Mouse (Mus musculus) heart, postnatal 4 days (tissue): ENCODE data around the gene Rps27rt. TPM values are rescaled to one million over a fixed set of nuclear protein-coding genes. Genes with fewer than 3 reads are reported as not detected.
"Not testable (repeated sequence)": the region's sequence is repeated elsewhere in the genome, so short reads cannot be mapped to it uniquely, and the experiment has no call there.

ENCODE experiments used
- DNase-seq: peaks from one replicate; pipeline ENCODE4 v3.0.0; 2021
- total RNA-seq, 2 experiments: library from RNA; stranded (reverse); gene quantifications; 2 replicates each; pipeline ENCODE4 v1.2.3; 2021

The Rps27rt gene
- total RNA-seq, 2 experiments from 2014 or later: 41.7 to 42.7 TPM

GRCm38 (mm10) chr9:114979969-114980368, 2.6 kb downstream of the Rps27rt start:
- DNase-seq: no peak

- peak; percentile 87 for DNase-seq
Measured at GRCm38 (mm10) chr9:114978281-114979111, 4.0 kb downstream of the Rps27rt start, which contains the start of gene Osbpl10. TSS of gene Osbpl10 (plus strand) at chr9:114978569.

GRCm38 (mm10) chr9:114977461-114978280, 4.9 kb downstream of the Rps27rt start:
- DNase-seq: no peak

- DNase-seq: not testable (repeated sequence)
Measured at GRCm38 (mm10) chr9:114966286-114966685, 16.3 kb downstream of the Rps27rt start.

- no peak for DNase-seq
Measured at GRCm38 (mm10) chr9:114964093-114964492, 18.4 kb downstream of the Rps27rt start.

- DNase-seq: no peak
Measured at GRCm38 (mm10) chr9:114960844-114961243, 21.7 kb downstream of the Rps27rt start.

GRCm38 (mm10) chr9:114960043-114960789, 22.3 kb downstream of the Rps27rt start:
- DNase-seq: peak; percentile 44

GRCm38 (mm10) chr9:114956945-114957344, 25.6 kb downstream of the Rps27rt start:
- peak; percentile 43 for DNase-seq

GRCm38 (mm10) chr9:114955340-114955739, 27.2 kb downstream of the Rps27rt start:
- DNase-seq: no peak

- peak; percentile 23 for DNase-seq
Measured at GRCm38 (mm10) chr9:114952866-114953265, 29.7 kb downstream of the Rps27rt start.

- DNase-seq: peak; percentile 12
Measured at GRCm38 (mm10) chr9:114948395-114948794, 34.1 kb downstream of the Rps27rt start.

- no peak for DNase-seq
Measured at GRCm38 (mm10) chr9:114945576-114945975, 37.0 kb downstream of the Rps27rt start.

GRCm38 (mm10) chr9:114944642-114945041, 37.9 kb downstream of the Rps27rt start:
- no peak for DNase-seq

GRCm38 (mm10) chr9:114936687-114937086, 45.9 kb downstream of the Rps27rt start:
- DNase-seq: no peak

GRCm38 (mm10) chr9:114935321-114935720, 47.2 kb downstream of the Rps27rt start:
- no peak for DNase-seq

- DNase-seq: no peak
Measured at GRCm38 (mm10) chr9:114934231-114934630, 48.3 kb downstream of the Rps27rt start.

- peak; percentile 97 for DNase-seq
Measured at GRCm38 (mm10) chr9:114933723-114934171, 48.8 kb downstream of the Rps27rt start, which contains the start of gene Gpd1l. TSS of gene Gpd1l (minus strand) at chr9:114933987.

GRCm38 (mm10) chr9:114933037-114933722, 49.4 kb downstream of the Rps27rt start:
- DNase-seq: no peak

- no peak for DNase-seq
Measured at GRCm38 (mm10) chr9:114932607-114933006, 49.9 kb downstream of the Rps27rt start.
